Mouse (Mus musculus): ENCODE results near the gene Mas1. TPM values are rescaled to one million over a fixed set of nuclear protein-coding genes. Genes with fewer than 3 reads are reported as not detected.
A peak's percentile ranks its signal among the peaks of the same experiment; 100 is the strongest.

Gene Mas1
- polyA plus RNA-seq, 1 experiment from 2014 or later, result 0.20 TPM

- Histone ChIP-seq H3K4me1 (peaks cover 18% of the 10 kb centered on the region), H3K27me3 (peaks cover 29% of the 10 kb centered on the region), H3K9ac (replicated peaks) (no peak overlapping the region), H3K4me3 (no peak overlapping the region), H3K4me2 (replicated peaks) (no peak overlapping the region), H3K27ac (replicated peaks) (0 out of 2 replicates have a peak overlapping the region, but pooled peaks have one; percentile 21), H3K36me3 (no peaks in the 10 kb centered on the region), H3K9me3 (no peaks in the 10 kb centered on the region)
- 47% methylated on average over 4 of the region's 4 CpGs for WGBS
- no peak for ATAC-seq (ENCODE audit: low FRiP score, low read depth)
Observed at GRCm38 (mm10) chr17:12791420-12791819, 76.5 kb downstream of the Mas1 start.

- no peaks in the 10 kb centered on the region for H3K36me3 ChIP-seq
- H3K27me3 ChIP-seq, result peaks cover 29% of the 10 kb centered on the region
- peak overlapping the region; percentile 49; the same call in 1 of the 2 replicates for H3K27ac ChIP-seq (replicated peaks)
- H3K4me3 ChIP-seq, result no peak overlapping the region
- H3K4me1 ChIP-seq, result peaks cover 18% of the 10 kb centered on the region
- H3K9me3 ChIP-seq, result no peaks in the 10 kb centered on the region
- no peak for ATAC-seq (ENCODE audit: low FRiP score, low read depth)
- no peak overlapping the region for H3K9ac ChIP-seq (replicated peaks)
- H3K4me2 ChIP-seq (replicated peaks), result no peak overlapping the region
- 16% methylated on average over 5 of the region's 5 CpGs for WGBS
Observed at GRCm38 (mm10) chr17:12791079-12791406, 76.9 kb downstream of the Mas1 start.

Small RNAs within 50 kb of the gene (microRNA-seq; reads per million reads assigned to microRNA genes)
- not detected for gene Gm24085

Other genes with a start within 250 kb of the Mas1 start
- gene Slc22a1, start 192.3 kb downstream of the Mas1 start, polyA plus RNA-seq (2016; fragmentation: Nextera tagmentation; extraction: Ambion mirVana), result not detected in 2 replicates
- 20.4 and 20.7 TPM in 2 replicates for gene Igf2r, start 98.5 kb downstream of the Mas1 start, polyA plus RNA-seq (2016; fragmentation: Nextera tagmentation; extraction: Ambion mirVana)
- gene Mrgprh, start 7.9 kb upstream of the Mas1 start, polyA plus RNA-seq (2016; fragmentation: Nextera tagmentation; extraction: Ambion mirVana), result not detected in 2 replicates
- 1.2 and 1.8 TPM in 2 replicates for gene Pnldc1, start 42.1 kb upstream of the Mas1 start, polyA plus RNA-seq (2016; fragmentation: Nextera tagmentation; extraction: Ambion mirVana)
- gene Tcp1, start 47.6 kb upstream of the Mas1 start, polyA plus RNA-seq (2016; fragmentation: Nextera tagmentation; extraction: Ambion mirVana), result 455 and 463 TPM in 2 replicates
- gene Mrpl18, start 48.2 kb upstream of the Mas1 start, polyA plus RNA-seq (2016; fragmentation: Nextera tagmentation; extraction: Ambion mirVana), result 154 and 158 TPM in 2 replicates
- gene Acat3, start 72.5 kb upstream of the Mas1 start, polyA plus RNA-seq (2016; fragmentation: Nextera tagmentation; extraction: Ambion mirVana), result 1.3 and 1.4 TPM in 2 replicates
- 393 and 402 TPM in 2 replicates for gene Acat2, start 92.6 kb upstream of the Mas1 start, polyA plus RNA-seq (2016; fragmentation: Nextera tagmentation; extraction: Ambion mirVana)
- gene Wtap, start 126.0 kb upstream of the Mas1 start, polyA plus RNA-seq (2016; fragmentation: Nextera tagmentation; extraction: Ambion mirVana), result 118 and 132 TPM in 2 replicates
- gene Sod2, start 138.7 kb upstream of the Mas1 start, polyA plus RNA-seq (2016; fragmentation: Nextera tagmentation; extraction: Ambion mirVana), result 98.8 and 110 TPM in 2 replicates
- gene Gpr31b, start 184.2 kb upstream of the Mas1 start, polyA plus RNA-seq (2016; fragmentation: Nextera tagmentation; extraction: Ambion mirVana), result not detected in 2 replicates
- gene Tcp10b, start 193.0 kb upstream of the Mas1 start, polyA plus RNA-seq (2016; fragmentation: Nextera tagmentation; extraction: Ambion mirVana), result not detected in 2 replicates

Measured in midbrain, embryonic 12.5 days (tissue).